Mouse (Mus musculus) myocyte (in vitro differentiated cells): ENCODE measurements at regions not wholly inside any gene's neighbourhood (a gene's known extent, or its start where the extent isn't known, plus 50 kb on each side); places are given as distances from the start of the nearest gene placed in this dataset.

ENCODE experiments used
- H3K27me3 ChIP-seq: one replicate; pipeline ENCODE4 v1.6.1; 2011; ENCODE audit not compliant: control insufficient read depth, insufficient read depth, insufficient read length
- H3K36me3 ChIP-seq: one replicate; pipeline ENCODE4 v1.6.1; 2011; ENCODE audit not compliant: control insufficient read depth, insufficient read depth
- H3K4me2 ChIP-seq: one replicate; pipeline ENCODE4 v1.6.1; 2011; ENCODE audit warnings: low read depth, control low read depth
- H3K4me3 ChIP-seq: one replicate; pipeline ENCODE4 v1.5.1; 2011; ENCODE audit warnings: mild to moderate bottlenecking, control low read depth, moderate library complexity
- H3K79me2 ChIP-seq: one replicate; pipeline ENCODE4 v1.6.1; 2011; ENCODE audit not compliant: control insufficient read depth, insufficient read depth
- H3ac ChIP-seq: one replicate; pipeline ENCODE4 v1.6.1; 2011; ENCODE audit not compliant: control insufficient read depth, insufficient read length
- CEBPB ChIP-seq: IDR thresholded peaks from 2 replicates; pipeline ENCODE4 v1.6.1; 2011; ENCODE audit warnings: mild to moderate bottlenecking, moderate library complexity; ENCODE audit not compliant: poor library complexity, insufficient read depth, severe bottlenecking
- E2F4 ChIP-seq: IDR thresholded peaks from one replicate; pipeline ENCODE4 v1.6.1; 2011; ENCODE audit warnings: mild to moderate bottlenecking, control low read depth, moderate library complexity; ENCODE audit not compliant: insufficient read depth
- MAX ChIP-seq: IDR thresholded peaks from one replicate; pipeline ENCODE4 v1.6.1; 2011; ENCODE audit warnings: low read depth, mild to moderate bottlenecking, control low read depth
- MYOD1 ChIP-seq, 3 experiments: IDR thresholded peaks; one replicate each; pipeline ENCODE4 v1.6.1; 2011; ENCODE audit warnings: control low read depth in 2 of 3, low read depth in 2 of 3, mild to moderate bottlenecking in 2 of 3, moderate library complexity in 1 of 3; ENCODE audit not compliant: insufficient read length in 2 of 3, control insufficient read depth in 1 of 3
- MYOG ChIP-seq, 3 experiments: IDR thresholded peaks; one replicate each; pipeline ENCODE4 v1.6.1; 2011; ENCODE audit warnings: control low read depth in 2 of 3, low read depth in 2 of 3, mild to moderate bottlenecking in 2 of 3; ENCODE audit not compliant: insufficient read length in 2 of 3, control insufficient read depth in 1 of 3, insufficient read depth in 1 of 3
- POLR2A ChIP-seq: IDR thresholded peaks from one replicate; pipeline ENCODE4 v1.6.1; 2011; ENCODE audit warnings: low read depth, mild to moderate bottlenecking, control low read depth, moderate library complexity; ENCODE audit not compliant: insufficient read length
- POLR2AphosphoS2 ChIP-seq: IDR thresholded peaks from one replicate; pipeline ENCODE4 v1.6.1; 2011; ENCODE audit warnings: low read depth, control low read depth; ENCODE audit not compliant: insufficient read length
- REST ChIP-seq: IDR thresholded peaks from one replicate; pipeline ENCODE4 v1.6.1; 2011; ENCODE audit warnings: mild to moderate bottlenecking, control low read depth, moderate library complexity; ENCODE audit not compliant: insufficient read depth, insufficient read length
- SRF ChIP-seq: IDR thresholded peaks from one replicate; pipeline ENCODE4 v1.6.1; 2011; ENCODE audit warnings: low read depth; ENCODE audit not compliant: control insufficient read depth, insufficient read length
- TCF12 ChIP-seq: IDR thresholded peaks from one replicate; pipeline ENCODE4 v1.6.1; 2011; ENCODE audit warnings: mild to moderate bottlenecking, control low read depth; ENCODE audit not compliant: poor library complexity, insufficient read depth, severe bottlenecking
- TCF3 ChIP-seq: IDR thresholded peaks from one replicate; pipeline ENCODE4 v1.6.1; 2011; ENCODE audit warnings: low read depth, control low read depth; ENCODE audit not compliant: insufficient read length
- USF1 ChIP-seq: IDR thresholded peaks from one replicate; pipeline ENCODE4 v1.6.1; 2011; ENCODE audit warnings: low read depth, mild to moderate bottlenecking, control low read depth, moderate library complexity

- H3K27me3 ChIP-seq: no peaks in the 10 kb centered on the region
- H3K79me2 ChIP-seq: no peaks in the 10 kb centered on the region
- H3ac ChIP-seq: no peak overlapping the region
- no peaks in the 10 kb centered on the region for H3K36me3 ChIP-seq
- H3K4me3 ChIP-seq: no peak overlapping the region
- no peak for TF ChIP-seq MYOG (IDR thresholded peaks at IDR 0.05; ENCODE audit: control insufficient read depth in 1 of 3, insufficient read depth in 1 of 3, insufficient read length in 2 of 3, low read depth in 2 of 3)
- no peak for TF ChIP-seq CEBPB
- no peak for TF ChIP-seq TCF3
- TF ChIP-seq E2F4: no peak
- TF ChIP-seq USF1: no peak
- no peak for TF ChIP-seq POLR2AphosphoS2
- no peak for TF ChIP-seq REST
- TF ChIP-seq POLR2A: no peak
- no peak for TF ChIP-seq SRF
- TF ChIP-seq TCF12: no peak
- TF ChIP-seq MYOD1 (IDR thresholded peaks at IDR 0.05; ENCODE audit: control insufficient read depth in 1 of 3, insufficient read length in 2 of 3, low read depth in 2 of 3): no peak
- no peak for TF ChIP-seq MAX
- peak overlapping the region; percentile 57 for H3K4me2 ChIP-seq
Measured at GRCm38 (mm10) chr10:56582065-56582464, 204.9 kb downstream of the Gja1 start.

- H3K27me3 ChIP-seq: no peaks in the 10 kb centered on the region
- H3K4me2 ChIP-seq: no peak overlapping the region
- H3K36me3 ChIP-seq: no peaks in the 10 kb centered on the region
- TF ChIP-seq MAX: no peak
- TF ChIP-seq MYOG (IDR thresholded peaks at IDR 0.05; ENCODE audit: control insufficient read depth in 1 of 3, insufficient read depth in 1 of 3, insufficient read length in 2 of 3, low read depth in 2 of 3): no peak
- TF ChIP-seq CEBPB: no peak
- no peak for TF ChIP-seq POLR2A
- no peak for TF ChIP-seq POLR2AphosphoS2
- no peak for TF ChIP-seq REST
- no peak for TF ChIP-seq USF1
- no peak for TF ChIP-seq E2F4
- TF ChIP-seq SRF: no peak
- TF ChIP-seq TCF12: no peak
- no peak for TF ChIP-seq TCF3
- TF ChIP-seq MYOD1 (IDR thresholded peaks at IDR 0.05; ENCODE audit: control insufficient read depth in 1 of 3, insufficient read length in 2 of 3, low read depth in 2 of 3): no peak
- H3ac ChIP-seq: no peak overlapping the region
- no peak overlapping the region for H3K4me3 ChIP-seq
- no peaks in the 10 kb centered on the region for H3K79me2 ChIP-seq
Measured at GRCm38 (mm10) chr10:56587205-56587604, 210.1 kb downstream of the Gja1 start.

- Histone ChIP-seq H3K79me2 (no peaks in the 10 kb centered on the region), H3K4me2 (no peak overlapping the region), H3K4me3 (no peak overlapping the region), H3K36me3 (no peaks in the 10 kb centered on the region), H3K27me3 (no peaks in the 10 kb centered on the region), H3ac (no peak overlapping the region)
- TF ChIP-seq POLR2A: no peak
- TF ChIP-seq POLR2AphosphoS2: no peak
- no peak for TF ChIP-seq TCF3
- TF ChIP-seq TCF12: no peak
- no peak for TF ChIP-seq MAX
- no peak for TF ChIP-seq SRF
- TF ChIP-seq REST: no peak
- TF ChIP-seq USF1: no peak
- no peak for TF ChIP-seq E2F4
- no peak for TF ChIP-seq MYOD1 (IDR thresholded peaks at IDR 0.05; ENCODE audit: control insufficient read depth in 1 of 3, insufficient read length in 2 of 3, low read depth in 2 of 3)
- TF ChIP-seq CEBPB: no peak
- no peak for TF ChIP-seq MYOG (IDR thresholded peaks at IDR 0.05; ENCODE audit: control insufficient read depth in 1 of 3, insufficient read depth in 1 of 3, insufficient read length in 2 of 3, low read depth in 2 of 3)
Measured at GRCm38 (mm10) chr10:56597382-56597781, 220.3 kb downstream of the Gja1 start.

- H3K4me3 ChIP-seq: no peak overlapping the region
- H3K79me2 ChIP-seq: no peaks in the 10 kb centered on the region
- TF ChIP-seq CEBPB (peak; percentile 100), TCF3 (no peak)
- no peak overlapping the region for H3K4me2 ChIP-seq
- no peaks in the 10 kb centered on the region for H3K27me3 ChIP-seq
- H3K36me3 ChIP-seq: no peaks in the 10 kb centered on the region
- H3ac ChIP-seq: no peak overlapping the region
Measured at GRCm38 (mm10) chr10:56598191-56598590, 221.1 kb downstream of the Gja1 start.

- TF ChIP-seq USF1: no peak
- TF ChIP-seq POLR2A: no peak
- Histone ChIP-seq H3K36me3 (no peaks in the 10 kb centered on the region), H3K4me2 (no peak overlapping the region), H3K27me3 (no peaks in the 10 kb centered on the region), H3K4me3 (no peak overlapping the region), H3ac (no peak overlapping the region), H3K79me2 (no peaks in the 10 kb centered on the region)
Measured at GRCm38 (mm10) chr10:56599923-56600322, 222.8 kb downstream of the Gja1 start.
